22 mouse cellular contexts compared by ENCODE assay signal in genomic region chr7:106237192-106237465, GRCm38 (mm10). TPM values are rescaled to one million over a fixed set of nuclear protein-coding genes. Genes with fewer than 3 reads are reported as not detected.
DNase-seq lines count a peak whose midpoint lies in the region; ATAC-seq and TF ChIP-seq lines count a peak whose summit lies in the region.
"Had no signal": no experiment of that assay in that cellular context is flagged by ENCODE, and none has a peak within 500 bp of the region (broad histone marks: within the 10 kb centered on the region; RNA-seq: fewer than 3 reads in every experiment).

No protein-coding gene starts in this region.

- no peak overlapping the region for H3K9ac ChIP-seq in heart, adult 2 months (ENCODE audit: low read depth, low read length)
- no peak overlapping the region for H3K9ac ChIP-seq in lung, postnatal 0 days (replicated peaks; ENCODE audit: low read depth)
- no peak overlapping the region for H3K9ac ChIP-seq in hindbrain, embryonic 12.5 days
- H3K9ac ChIP-seq: embryonic facial prominence, embryonic 13.5 days; heart, embryonic 13.5 days; hindbrain, embryonic 13.5 days; limb, embryonic 12.5 days; liver, embryonic 13.5 days; lung, embryonic 15.5 days; midbrain, embryonic 13.5 days had no signal

- H3K27ac ChIP-seq in heart, adult 2 months = peak overlapping the region; percentile 84
- no peak overlapping the region for H3K27ac ChIP-seq in lung, postnatal 0 days (ENCODE audit: low read length)
- peak overlapping the region; percentile 79 for H3K27ac ChIP-seq in macrophage
- no peak overlapping the region for H3K27ac ChIP-seq in hindbrain, embryonic 12.5 days
- H3K27ac ChIP-seq: embryonic facial prominence, embryonic 13.5 days; heart, embryonic 13.5 days; hindbrain, embryonic 13.5 days; limb, embryonic 12.5 days; liver, embryonic 13.5 days; lung, embryonic 15.5 days; midbrain, embryonic 13.5 days had no signal

- H3K36me3 ChIP-seq in heart, adult 2 months (ENCODE audit: control insufficient read depth, insufficient read depth, low read length) = peaks cover 16% of the 10 kb centered on the region
- no peaks in the 10 kb centered on the region for H3K36me3 ChIP-seq in lung, postnatal 0 days (ENCODE audit: insufficient read depth, low read length)
- no peaks in the 10 kb centered on the region for H3K36me3 ChIP-seq in macrophage (ENCODE audit: inconsistent target)
- no peaks in the 10 kb centered on the region for H3K36me3 ChIP-seq in hindbrain, embryonic 12.5 days
- H3K36me3 ChIP-seq: embryonic facial prominence, embryonic 13.5 days; heart, embryonic 13.5 days; hindbrain, embryonic 13.5 days; limb, embryonic 12.5 days; liver, embryonic 13.5 days; lung, embryonic 15.5 days; midbrain, embryonic 13.5 days had no signal

- H3K9me3 ChIP-seq in lung, postnatal 0 days (ENCODE audit: low read length) = no peaks in the 10 kb centered on the region
- no peaks in the 10 kb centered on the region for H3K9me3 ChIP-seq in hindbrain, embryonic 12.5 days (replicated peaks)
- H3K9me3 ChIP-seq: hindbrain, embryonic 13.5 days; liver, embryonic 13.5 days; lung, embryonic 15.5 days had no signal

- peak; percentile 28 for ATAC-seq in lung, postnatal 0 days
- ATAC-seq in hindbrain, embryonic 12.5 days (ENCODE audit: low FRiP score) = no peak
- ATAC-seq: forebrain, embryonic 16.5 days; midbrain, embryonic 13.5 days had no signal

- no peak for TF ChIP-seq POLR2A in heart, adult 2 months (IDR thresholded peaks at IDR 0.05; ENCODE audit: insufficient read depth, low read depth, low read length)

- no peak for DNase-seq in heart, adult 2 months
- no peak for DNase-seq in heart, postnatal 14 days
- DNase-seq in lung, postnatal 0 days (ENCODE audit: low spot score) = no peak
- DNase-seq in lung, postnatal 25 days (ENCODE audit: low spot score) = no peak
- DNase-seq in layer of hippocampus, postnatal 36 days = no peak
- DNase-seq: adrenal gland, postnatal 10 days; cerebellum, adult 11 months; cerebellum, postnatal 10 days; layer of hippocampus, adult 9-11 months; liver, embryonic 13.5 days; retina, postnatal 1 day; right cerebral cortex, postnatal 4 days; thymus, postnatal 25 days had no signal

- TF ChIP-seq EP300 in heart, adult 2 months (IDR thresholded peaks at IDR 0.05; ENCODE audit: insufficient read depth, low read depth, low read length) = no peak
- no peak for TF ChIP-seq EP300 in lung, postnatal 0 days (IDR thresholded peaks at IDR 0.05)

- H3K79me2 ChIP-seq in heart, adult 2 months (replicated peaks; ENCODE audit: control insufficient read depth, insufficient read depth, low read length) = no peaks in the 10 kb centered on the region
- H3K79me2 ChIP-seq in macrophage (ENCODE audit: inconsistent target) = no peaks in the 10 kb centered on the region

- intact Hi-C loops in heart, adult 2 months (cut with DNase I) = no loop called here
- intact Hi-C loops in heart, postnatal 14 days (cut with DNase I) = loop anchor here (10.0 kb wide), 1 partner anchor 188 kb away; no protein-coding TSS in a partner anchor

- no peak overlapping the region for H3K4me2 ChIP-seq in lung, postnatal 0 days (replicated peaks; ENCODE audit: low read depth, low read length)
- no peak overlapping the region for H3K4me2 ChIP-seq in hindbrain, embryonic 12.5 days (replicated peaks)
- H3K4me2 ChIP-seq: embryonic facial prominence, embryonic 13.5 days; heart, embryonic 13.5 days; hindbrain, embryonic 13.5 days; limb, embryonic 12.5 days; liver, embryonic 13.5 days; lung, embryonic 15.5 days; midbrain, embryonic 13.5 days had no signal

- no peak for TF ChIP-seq CTCF in heart, adult 2 months (IDR thresholded peaks at IDR 0.05)
- TF ChIP-seq CTCF in lung, postnatal 0 days (IDR thresholded peaks at IDR 0.05) = no peak

- no peaks in the 10 kb centered on the region for H3K27me3 ChIP-seq in heart, adult 2 months (ENCODE audit: control insufficient read depth, insufficient read depth, low read length)
- no peaks in the 10 kb centered on the region for H3K27me3 ChIP-seq in lung, postnatal 0 days (replicated peaks; ENCODE audit: insufficient read depth, low read length)
- H3K27me3 ChIP-seq in hindbrain, embryonic 12.5 days = no peaks in the 10 kb centered on the region
- H3K27me3 ChIP-seq: embryonic facial prominence, embryonic 13.5 days; heart, embryonic 13.5 days; hindbrain, embryonic 13.5 days; limb, embryonic 12.5 days; liver, embryonic 13.5 days; lung, embryonic 15.5 days; midbrain, embryonic 13.5 days had no signal

- peaks cover 12% of the 10 kb centered on the region for H3K4me1 ChIP-seq in heart, adult 2 months (ENCODE audit: control insufficient read depth, insufficient read depth, low read length)
- no peaks in the 10 kb centered on the region for H3K4me1 ChIP-seq in lung, postnatal 0 days (ENCODE audit: insufficient read depth, low read depth, low read length)
- no peaks in the 10 kb centered on the region for H3K4me1 ChIP-seq in hindbrain, embryonic 12.5 days
- H3K4me1 ChIP-seq: embryonic facial prominence, embryonic 13.5 days; heart, embryonic 13.5 days; hindbrain, embryonic 13.5 days; limb, embryonic 12.5 days; liver, embryonic 13.5 days; lung, embryonic 15.5 days; midbrain, embryonic 13.5 days had no signal

- H3K4me3 ChIP-seq in heart, adult 2 months = no peak overlapping the region
- no peak overlapping the region for H3K4me3 ChIP-seq in lung, postnatal 0 days (ENCODE audit: low read depth, low read length)
- H3K4me3 ChIP-seq in macrophage (ENCODE audit: inconsistent target) = no peak overlapping the region
- no peak overlapping the region for H3K4me3 ChIP-seq in hindbrain, embryonic 12.5 days
- H3K4me3 ChIP-seq: embryonic facial prominence, embryonic 13.5 days; heart, embryonic 13.5 days; hindbrain, embryonic 13.5 days; limb, embryonic 12.5 days; liver, embryonic 13.5 days; lung, embryonic 15.5 days; midbrain, embryonic 13.5 days had no signal

RNA-seq across cellular contexts. Expression of gene Gvin1, which starts 22.0 kb away (rescaled TPM):
- 10 to 100 TPM in 1 of 2 experiments, 1 to 10 TPM in 1; 7.1 to 14.2 TPM for total RNA-seq in heart, adult 2 months (2021)
- 0.88 and 3.0 TPM in 2 replicates for polyA plus RNA-seq in heart, adult 2 months (2012; rRNA removed)
- 1 to 10 TPM; 6.7 to 6.9 TPM for total RNA-seq in heart, postnatal 14 days (2021)
- polyA plus RNA-seq in lung, postnatal 0 days (2015; fragmentation: Nextera tagmentation; extraction: Ambion mirVana) = 0.43 and 0.71 TPM in 2 replicates
- 100 to 1,000 TPM; 127 to 863 (median 404) TPM for total RNA-seq in macrophage (2018; cell fraction: chromatin; rRNA removed)
- total RNA-seq in macrophage (2018; cell fraction: cytosol; rRNA removed) = 100 to 1,000 TPM in 16 of 26 experiments, 10 to 100 TPM in 10; 74.4 to 336 (median 153) TPM
- 100 to 1,000 TPM in 25 of 26 experiments, 10 to 100 TPM in 1; 60.3 to 648 (median 378) TPM for total RNA-seq in macrophage (2018; cell fraction: nucleus; rRNA removed)
- polyA plus RNA-seq in macrophage (2018) = 38.7 to 89.7 TPM (median 58.3 TPM) in 3 replicates
- polyA plus RNA-seq in hindbrain, embryonic 12.5 days (2016; fragmentation: Nextera tagmentation; extraction: Ambion mirVana) = 0.21 and 0.36 TPM in 2 replicates
- under 1 TPM; 0.27 to 0.40 TPM for total RNA-seq in layer of hippocampus, postnatal 36 days (2021)
- polyA plus RNA-seq: hindbrain, embryonic 13.5 days; limb, embryonic 12.5 days had no signal

Comparison
In these comparisons a context has a peak if more than half of its experiments do, and no peak if none do; other contexts are left out.
1. H3K27ac ChIP-seq: peak in heart, adult 2 months (single experiment) and macrophage (single experiment); none in lung, postnatal 0 days (single experiment) and hindbrain, embryonic 12.5 days (single experiment).